Mouse (Mus musculus): Measurements from ENCODE around the gene Ggta1.

Ggta1 gene

DNA sequence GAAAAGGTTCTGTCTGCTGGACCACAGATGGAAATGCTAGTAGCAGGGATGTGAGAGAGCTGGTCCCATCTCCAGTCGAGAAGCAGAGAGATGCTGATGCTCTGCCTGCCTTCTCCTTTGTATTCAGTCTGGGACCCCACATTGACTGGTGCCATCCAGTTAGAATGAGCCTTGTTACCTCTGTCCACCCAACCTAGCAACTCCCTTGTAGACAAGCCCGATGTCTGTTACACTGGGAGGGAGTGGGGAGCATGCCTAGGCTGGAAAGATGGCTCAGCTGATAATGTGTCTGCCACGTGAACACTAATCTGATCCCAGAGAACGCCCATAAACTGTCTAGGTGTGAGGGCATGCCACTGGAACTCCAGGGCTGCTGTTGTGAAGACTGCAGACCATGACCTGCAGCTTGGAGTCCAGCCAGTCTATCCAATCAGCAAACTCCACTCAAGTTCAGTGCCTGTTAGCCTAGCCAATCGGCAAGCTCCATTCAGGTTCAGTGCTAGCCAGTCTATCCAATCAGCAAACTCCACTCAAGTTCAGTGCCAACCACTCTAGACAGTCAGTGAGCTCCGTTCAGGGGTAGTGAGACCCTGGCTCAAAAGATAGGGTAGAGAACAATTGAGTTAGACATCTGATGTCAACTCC, 64.7 kb downstream of the Ggta1 start:
- peaks cover 4% of the 10 kb centered on the region for H3K36me3 ChIP-seq (ENCODE audit: control insufficient read depth, insufficient read depth, low read length, poor library complexity, severe bottlenecking)
- no peaks in the 10 kb centered on the region for H3K27me3 ChIP-seq (ENCODE audit: control insufficient read depth, insufficient read depth, low read length, poor library complexity, severe bottlenecking)
- no peak for DNase-seq (ENCODE audit: low read depth, low spot score)

DNA sequence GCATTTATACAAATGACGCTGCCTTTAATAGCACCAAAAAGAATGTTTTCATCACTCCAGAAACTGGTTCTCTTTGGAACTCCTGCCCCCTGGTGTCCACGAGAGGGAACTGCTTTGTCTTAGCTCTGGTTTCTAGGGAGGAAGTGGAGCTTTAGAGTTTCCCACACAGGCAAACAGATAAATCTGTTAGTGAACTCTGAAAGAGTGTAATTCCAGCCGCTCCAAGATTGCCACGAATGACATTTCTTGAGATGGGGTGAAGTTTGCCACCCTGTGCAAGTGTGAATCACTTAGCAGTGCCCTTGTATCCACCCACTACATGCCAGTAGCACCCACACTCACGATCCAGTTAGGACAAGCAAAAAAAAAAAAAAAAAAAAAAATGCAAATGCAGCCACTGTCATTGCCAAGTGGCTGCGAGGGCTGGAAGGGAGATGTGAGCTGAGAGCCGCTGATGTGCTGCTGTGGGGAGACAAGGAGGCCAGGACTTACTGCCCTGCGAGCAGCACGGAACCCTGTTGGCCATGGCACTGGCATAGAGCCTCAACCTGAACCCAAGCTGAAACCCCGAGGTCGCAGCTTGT, 65.3 kb downstream of the Ggta1 start:
- Histone ChIP-seq H3K36me3 (ENCODE audit: control insufficient read depth, insufficient read depth, low read length, poor library complexity, severe bottlenecking) (peaks cover 4% of the 10 kb centered on the region), H3K27me3 (ENCODE audit: control insufficient read depth, insufficient read depth, low read length, poor library complexity, severe bottlenecking) (no peaks in the 10 kb centered on the region)
- peak; percentile 81 for DNase-seq (ENCODE audit: low read depth, low spot score)

DNA sequence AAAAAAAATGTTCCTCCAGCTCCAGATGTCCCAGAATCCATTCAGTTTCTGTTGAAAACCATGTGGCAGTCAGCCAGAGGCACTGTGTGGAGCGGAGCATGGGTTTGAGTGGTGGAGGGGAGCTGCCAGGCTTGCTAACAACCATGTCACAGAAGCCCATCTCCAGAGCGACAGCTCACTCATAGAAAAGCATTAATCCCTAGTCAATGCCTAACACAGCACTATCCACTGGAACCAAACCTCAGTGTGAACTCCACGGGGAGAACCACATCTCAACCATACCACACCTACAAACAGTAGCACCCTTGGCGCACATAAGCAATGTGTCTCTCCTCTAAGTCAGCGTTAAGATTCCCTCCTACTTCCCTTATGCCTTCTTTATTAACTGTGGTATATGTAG, 65.9 kb downstream of the Ggta1 start, which contains the start of gene 4930402F06Rik:
TSS of gene 4930402F06Rik (minus strand) at position 80 of the 400 bp plus-strand sequence.
- H3K27me3 ChIP-seq (ENCODE audit: control insufficient read depth, insufficient read depth, low read length, poor library complexity, severe bottlenecking) = no peaks in the 10 kb centered on the region
- DNase-seq (ENCODE audit: low read depth, low spot score) = no peak

GRCm38 (mm10) chr2:35385441-35385871, 77.6 kb downstream of the Ggta1 start:
- H3K27me3 ChIP-seq (ENCODE audit: control insufficient read depth, insufficient read depth, low read length, poor library complexity, severe bottlenecking) = no peaks in the 10 kb centered on the region
- no peak for DNase-seq (ENCODE audit: low read depth, low spot score)
- no peaks in the 10 kb centered on the region for H3K36me3 ChIP-seq (ENCODE audit: control insufficient read depth, insufficient read depth, low read length, poor library complexity, severe bottlenecking)

More for the DNA sequence above, 65.9 kb downstream of the Ggta1 start, which contains the start of gene 4930402F06Rik:
- peaks cover 2% of the 10 kb centered on the region for H3K36me3 ChIP-seq (ENCODE audit: control insufficient read depth, insufficient read depth, low read length, poor library complexity, severe bottlenecking)

- DNase-seq (ENCODE audit: low read depth, low spot score) = no peak
- no peaks in the 10 kb centered on the region for H3K36me3 ChIP-seq (ENCODE audit: control insufficient read depth, insufficient read depth, low read length, poor library complexity, severe bottlenecking)
- no peaks in the 10 kb centered on the region for H3K27me3 ChIP-seq (ENCODE audit: control insufficient read depth, insufficient read depth, low read length, poor library complexity, severe bottlenecking)
Observed at GRCm38 (mm10) chr2:35379306-35379705, 83.7 kb downstream of the Ggta1 start.

GRCm38 (mm10) chr2:35377600-35377999, 85.4 kb downstream of the Ggta1 start:
- H3K27me3 ChIP-seq (ENCODE audit: control insufficient read depth, insufficient read depth, low read length, poor library complexity, severe bottlenecking) = no peaks in the 10 kb centered on the region
- no peaks in the 10 kb centered on the region for H3K36me3 ChIP-seq (ENCODE audit: control insufficient read depth, insufficient read depth, low read length, poor library complexity, severe bottlenecking)
- DNase-seq (ENCODE audit: low read depth, low spot score) = no peak

DNA sequence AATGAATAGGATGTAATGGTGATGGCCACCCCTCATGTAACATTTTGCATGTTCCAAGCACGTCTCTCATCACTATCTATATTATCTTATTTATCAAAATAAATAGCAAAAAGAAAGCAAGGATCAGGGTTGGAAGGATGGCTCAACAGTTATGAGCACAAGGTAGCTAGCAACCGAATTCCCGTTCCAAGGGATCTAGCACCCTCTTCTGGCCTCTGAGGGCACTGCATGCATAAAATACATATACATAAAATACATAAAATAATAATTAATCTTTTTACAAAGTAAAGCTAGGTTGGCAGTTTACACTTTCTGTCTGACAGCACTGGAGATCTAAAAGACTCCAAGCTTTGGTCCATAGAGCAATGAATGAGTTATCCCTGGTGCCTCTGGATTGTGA, 90.0 kb downstream of the Ggta1 start:
- peak; percentile 57 for DNase-seq (ENCODE audit: low read depth, low spot score)
- Histone ChIP-seq H3K36me3 (ENCODE audit: control insufficient read depth, insufficient read depth, low read length, poor library complexity, severe bottlenecking) (no peaks in the 10 kb centered on the region), H3K27me3 (ENCODE audit: control insufficient read depth, insufficient read depth, low read length, poor library complexity, severe bottlenecking) (no peaks in the 10 kb centered on the region)

DNA sequence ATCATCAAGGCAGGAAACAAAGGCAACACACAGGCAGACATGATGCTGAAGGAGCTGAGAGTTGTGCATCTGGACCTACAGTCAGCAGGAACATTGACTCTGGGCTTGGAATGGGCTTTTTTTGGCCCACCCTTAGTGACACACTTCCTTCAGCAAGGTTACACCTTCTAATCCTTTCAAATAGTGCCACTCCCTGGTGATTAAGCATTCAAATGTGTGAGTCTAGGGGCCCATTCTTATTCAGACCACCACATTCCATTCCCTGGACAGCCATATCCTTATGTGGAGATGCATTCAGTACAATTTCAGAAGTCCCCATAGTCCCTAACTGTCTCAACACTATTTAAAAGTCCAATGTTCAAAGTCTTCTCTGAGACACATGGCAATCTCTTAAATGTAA, 92.3 kb downstream of the Ggta1 start:
- DNase-seq (ENCODE audit: low read depth, low spot score) = no peak
- Histone ChIP-seq H3K27me3 (ENCODE audit: control insufficient read depth, insufficient read depth, low read length, poor library complexity, severe bottlenecking) (no peaks in the 10 kb centered on the region), H3K36me3 (ENCODE audit: control insufficient read depth, insufficient read depth, low read length, poor library complexity, severe bottlenecking) (no peaks in the 10 kb centered on the region)

DNA sequence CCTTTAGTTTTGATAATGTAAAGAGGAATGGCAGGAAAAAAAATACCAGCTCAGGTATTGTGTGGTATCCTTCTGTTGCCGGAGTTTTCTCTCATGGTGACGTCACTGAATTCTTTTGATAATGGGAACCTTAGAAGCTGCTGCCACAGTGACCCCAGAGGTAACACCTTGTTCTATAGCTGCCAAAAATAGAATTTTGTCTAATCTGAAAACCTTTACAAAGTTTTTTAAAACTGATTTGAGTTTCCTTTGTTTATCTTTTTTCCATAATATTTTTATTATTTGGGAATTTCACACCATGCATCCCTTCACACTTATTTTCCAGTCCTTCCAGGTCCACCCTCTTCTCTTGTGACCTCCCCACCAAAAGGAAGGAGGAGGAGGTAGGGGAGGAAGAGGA, 95.4 kb downstream of the Ggta1 start, which contains the start of gene 4930568D16Rik:
TSS of gene 4930568D16Rik (minus strand) at position 101 of the 400 bp plus-strand sequence.
- Histone ChIP-seq H3K27me3 (ENCODE audit: control insufficient read depth, insufficient read depth, low read length, poor library complexity, severe bottlenecking) (no peaks in the 10 kb centered on the region), H3K36me3 (ENCODE audit: control insufficient read depth, insufficient read depth, low read length, poor library complexity, severe bottlenecking) (no peaks in the 10 kb centered on the region)
- DNase-seq (ENCODE audit: low read depth, low spot score) = no peak
